Mouse (Mus musculus) common myeloid progenitor, adult 5-6 weeks (primary cell): Measurements from ENCODE around the gene Rnase1. TPM values are rescaled to one million over a fixed set of nuclear protein-coding genes. Genes with fewer than 3 reads are reported as not detected.

Experiments
- ATAC-seq: replicated peaks from 2 replicates; pipeline ENCODE4 v1.8.0; 2016; ENCODE audit warnings: low read depth, mild to moderate bottlenecking, moderate TSS enrichment, inconsistent platforms; ENCODE audit not compliant: poor library complexity, severe bottlenecking
- total RNA-seq: library from RNA; stranded (forward); fragments of 200-1000, 187-1606 nt; gene quantifications from 2 replicates; pipeline ENCODE4 v1.2.3, GENCODE M21; 2017

Gene Rnase1
- total RNA-seq, 1 experiment from 2014 or later: not detected

DNA sequence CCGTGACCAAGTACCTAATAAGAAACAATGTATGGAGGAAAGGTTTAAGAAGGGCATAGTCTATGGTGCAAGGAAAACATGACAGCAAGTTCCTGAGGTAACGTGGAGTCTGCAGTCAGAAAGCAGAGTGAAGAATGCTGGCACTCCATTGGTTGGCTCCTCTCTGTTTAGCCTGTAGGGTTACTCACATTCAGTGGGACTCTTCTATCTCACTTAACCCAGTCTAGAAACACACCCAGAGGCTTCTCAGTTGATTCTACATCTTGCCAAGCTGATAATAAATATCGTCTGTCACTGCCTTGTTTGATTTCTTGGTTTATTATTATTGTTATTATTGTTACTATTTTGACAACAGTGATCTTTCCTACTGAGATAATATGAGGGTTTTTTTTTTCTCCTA lies 4.0 kb downstream of the Rnase1 start:
- ATAC-seq: no peak; the same call in 1 of the 2 replicates

DNA sequence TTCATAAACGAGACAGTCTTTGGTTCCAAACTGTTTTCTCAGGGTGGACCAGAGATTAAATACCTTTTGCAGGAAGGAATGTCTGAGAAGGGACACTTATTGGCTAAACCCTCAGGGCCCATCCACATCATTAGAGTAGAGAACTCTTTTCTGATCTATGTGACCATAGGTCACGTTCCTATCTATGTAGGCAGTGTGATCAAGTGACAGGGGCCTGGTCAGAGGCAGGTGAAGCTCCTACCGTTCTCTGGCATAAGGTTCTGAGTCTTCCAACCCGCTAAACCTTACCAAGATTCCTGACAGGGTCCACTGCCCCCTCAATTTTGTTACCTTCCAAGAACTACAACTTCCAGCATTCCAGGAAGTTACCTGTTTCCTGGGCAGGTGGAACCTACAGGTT lies 4.5 kb downstream of the Rnase1 start:
- no peak for ATAC-seq

DNA sequence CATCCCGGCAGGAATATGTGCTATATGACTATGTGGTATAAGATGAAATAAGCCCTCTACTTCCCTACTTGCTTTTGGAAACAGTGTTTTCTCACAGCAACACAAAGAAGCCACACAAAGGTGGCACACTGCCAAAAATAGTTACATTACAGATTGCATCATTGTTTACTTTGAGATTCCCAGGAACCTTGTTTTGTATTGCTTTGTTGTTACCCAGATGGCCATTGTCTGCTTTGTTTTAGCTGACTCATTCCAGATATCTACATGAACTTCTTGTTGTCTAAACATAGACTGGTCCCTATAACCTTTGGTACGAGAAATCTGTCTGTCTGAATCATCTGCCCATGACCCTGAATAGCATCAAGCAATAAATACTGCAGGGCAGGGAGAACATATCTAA lies 6.2 kb downstream of the Rnase1 start:
- ATAC-seq: 0 out of 2 replicates have a peak, but pooled peaks have one; percentile 22

DNA sequence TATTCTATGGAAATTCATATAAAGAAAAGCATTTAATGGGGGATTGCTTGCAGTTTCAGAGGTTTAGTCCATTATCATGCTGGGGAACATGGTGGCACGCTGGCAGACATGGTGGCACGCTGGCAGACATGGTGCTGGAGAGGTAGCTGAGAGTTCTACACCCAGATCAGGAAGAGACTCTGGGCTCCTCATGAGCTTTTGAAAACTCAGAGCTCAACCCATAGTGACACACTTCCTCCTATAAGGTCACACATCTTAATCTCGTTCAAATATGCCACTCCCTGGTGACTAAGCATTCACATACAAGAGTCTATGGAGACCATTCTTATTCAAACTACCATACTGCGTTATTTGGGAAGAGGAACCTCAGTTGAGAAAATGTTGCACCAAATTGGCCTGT lies 14.2 kb downstream of the Rnase1 start:
- 0 out of 2 replicates have a peak, but pooled peaks have one; percentile 3 for ATAC-seq

DNA sequence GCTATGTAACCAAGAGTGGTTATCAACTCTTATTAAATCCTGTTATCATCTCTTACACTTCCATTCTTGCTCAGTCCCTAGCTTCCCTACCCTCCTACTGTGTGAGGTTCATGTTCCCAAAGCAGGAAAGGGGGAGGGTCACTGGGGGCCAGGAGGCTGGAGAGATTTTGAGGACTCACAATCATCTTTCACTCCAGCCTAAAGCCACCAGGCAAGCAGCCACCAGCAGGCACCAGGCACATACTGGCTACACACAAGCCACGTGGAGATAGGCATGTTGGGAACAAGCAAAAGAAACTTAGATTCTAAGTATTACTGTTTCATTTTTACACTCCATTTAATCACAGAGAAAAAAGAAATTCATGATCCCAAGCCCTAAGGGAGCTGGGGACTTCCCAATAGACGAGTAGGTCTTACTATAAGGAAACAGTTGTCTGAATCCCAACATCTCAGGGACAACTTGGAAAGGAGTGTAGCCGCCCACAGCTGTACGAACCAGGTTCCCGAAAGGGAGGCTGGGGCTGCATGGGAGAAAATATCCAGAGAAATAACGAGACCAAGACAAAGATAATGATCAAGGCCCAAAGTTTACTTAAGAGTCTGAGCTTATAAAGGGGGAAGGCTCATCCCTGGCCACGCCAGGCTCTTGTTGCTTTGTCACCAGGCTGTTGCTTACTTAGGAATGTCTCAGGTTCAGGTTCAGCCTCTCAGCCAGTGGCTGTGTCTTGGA lies 15.3 kb downstream of the Rnase1 start:
- no peak for ATAC-seq

DNA sequence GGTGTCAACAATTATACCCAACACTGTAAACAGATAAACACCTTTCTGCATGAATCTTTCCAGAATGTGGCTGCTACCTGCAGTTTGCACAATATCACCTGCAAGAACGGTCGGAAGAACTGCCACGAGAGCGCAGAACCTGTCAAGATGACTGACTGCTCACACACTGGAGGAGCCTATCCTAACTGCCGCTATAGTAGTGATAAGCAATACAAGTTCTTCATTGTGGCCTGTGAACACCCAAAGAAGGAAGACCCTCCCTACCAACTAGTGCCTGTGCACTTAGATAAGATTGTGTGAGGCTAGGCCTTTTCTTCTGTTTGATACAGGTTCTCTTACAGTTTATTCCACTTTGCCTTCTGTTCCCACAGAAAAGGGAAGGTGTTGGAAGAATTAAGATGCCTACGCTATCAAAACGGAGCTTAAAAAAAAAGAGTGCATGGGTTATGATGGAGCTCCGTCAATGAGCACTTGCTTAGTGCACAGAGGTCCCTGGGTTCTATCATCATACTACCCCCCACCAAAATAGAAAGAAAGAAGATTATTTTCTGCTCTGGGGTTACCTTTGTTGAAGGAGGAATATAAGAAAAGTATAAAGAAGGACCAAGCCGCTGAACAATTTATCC lies 16.2 kb downstream of the Rnase1 start:
- peak; percentile 85 for ATAC-seq

DNA sequence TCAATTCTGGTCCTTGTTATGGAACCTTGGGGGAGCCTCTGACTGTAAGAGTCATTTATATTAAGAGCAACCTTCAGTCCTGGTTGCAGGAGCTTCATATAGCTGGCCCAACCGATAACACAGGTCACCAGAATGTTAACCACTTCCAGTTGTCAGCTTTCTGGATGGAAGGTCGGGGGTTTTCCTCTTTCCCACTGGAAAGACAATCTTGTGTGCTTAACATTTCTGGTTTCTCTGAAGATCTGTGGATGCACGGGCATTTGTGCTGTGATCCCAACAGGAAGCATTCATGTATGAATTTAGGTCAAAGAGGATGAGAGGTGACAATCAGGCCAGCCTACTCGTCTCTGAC lies 17.0 kb downstream of the Rnase1 start:
- no peak for ATAC-seq

DNA sequence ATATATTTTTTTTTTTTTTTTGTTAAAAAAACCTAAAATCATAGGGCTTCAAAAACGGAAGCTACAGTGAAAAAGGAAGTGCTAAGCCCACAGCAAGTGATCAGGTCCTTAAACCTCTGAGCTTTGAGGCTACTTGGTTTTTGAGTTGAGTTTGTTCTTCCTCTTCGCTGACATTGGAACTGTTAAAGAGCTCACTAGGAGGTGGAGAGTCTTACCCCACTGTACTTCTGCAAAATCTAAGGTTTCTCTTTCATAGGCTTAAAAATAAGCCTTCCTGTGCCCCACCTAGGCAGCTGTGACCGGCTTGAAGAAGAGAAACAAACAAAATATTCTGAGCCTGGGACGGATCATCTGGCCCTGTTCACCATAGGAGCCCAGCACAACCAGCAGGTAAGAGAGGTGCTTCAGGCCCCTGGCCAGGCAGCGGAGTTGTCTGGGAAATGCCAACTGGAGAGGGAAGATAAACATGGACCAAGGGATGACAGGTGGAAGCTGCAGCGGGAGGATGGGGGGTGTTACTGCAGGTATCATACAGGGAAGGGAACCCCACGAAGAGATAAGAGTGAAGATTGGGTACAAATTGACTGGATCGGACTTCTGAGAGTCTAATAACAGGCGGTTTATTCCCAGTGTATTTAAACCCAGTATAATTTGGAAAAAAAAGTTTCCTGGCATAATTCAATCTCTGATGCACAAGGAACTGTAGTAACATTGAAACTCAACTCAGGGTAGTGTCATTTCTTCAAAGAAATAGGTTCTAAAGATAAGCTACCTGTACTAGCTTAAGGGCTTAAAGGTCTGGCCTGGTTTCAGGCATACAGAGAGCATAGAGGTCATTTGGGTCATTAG lies 17.6 kb downstream of the Rnase1 start:
- peak; percentile 61 for ATAC-seq

DNA sequence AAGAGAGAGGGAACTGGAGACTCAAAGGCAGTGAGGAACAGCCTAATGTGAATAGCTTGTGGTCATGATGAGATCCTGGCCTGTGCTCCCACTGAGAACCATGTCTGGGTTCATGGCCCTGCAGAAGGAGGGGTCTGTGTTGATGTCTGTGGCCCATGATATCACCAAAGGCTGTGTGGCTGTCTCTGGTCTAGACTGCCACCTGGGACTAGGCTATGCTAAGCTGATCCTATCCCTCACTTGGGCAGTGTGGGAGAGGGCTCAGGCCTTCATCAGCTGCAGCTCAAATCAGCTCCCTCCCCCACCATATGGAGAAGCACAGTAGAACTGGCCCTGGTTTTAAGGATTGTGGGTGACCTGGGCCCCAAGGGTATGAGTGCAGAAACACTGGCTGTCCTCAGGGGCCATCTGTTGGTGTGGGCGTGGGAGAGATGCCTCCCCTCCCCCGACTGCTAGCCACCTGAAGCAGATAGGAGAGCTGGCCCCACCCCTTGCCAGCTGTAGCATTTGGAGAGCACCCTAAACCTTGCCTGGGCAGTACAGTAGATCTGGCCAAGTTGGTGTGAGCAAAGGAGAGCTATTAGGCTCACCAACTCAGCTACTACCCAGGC lies 18.8 kb downstream of the Rnase1 start:
- ATAC-seq: peak; percentile 20; the same call in 1 of the 2 replicates

DNA sequence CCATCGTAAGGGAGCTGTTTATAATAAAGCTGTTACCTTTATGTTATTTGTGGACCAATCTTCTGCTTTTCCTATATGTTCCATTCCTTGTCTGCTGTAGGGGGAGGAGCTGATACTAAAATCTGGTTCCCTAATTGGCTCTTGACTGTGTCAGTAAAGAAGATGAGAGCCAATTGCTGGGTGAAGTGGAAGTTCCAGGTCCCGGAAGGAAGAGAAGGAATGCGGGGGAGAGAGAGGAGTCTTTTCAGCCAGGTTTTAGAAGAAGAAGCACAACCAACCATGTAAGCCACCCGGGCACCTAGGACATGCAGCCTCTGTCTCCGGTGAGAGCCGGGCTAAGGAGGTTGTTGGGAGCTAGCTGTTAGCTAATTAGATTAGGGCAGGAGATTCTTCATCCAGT lies 20.9 kb downstream of the Rnase1 start:
- no peak for ATAC-seq

DNA sequence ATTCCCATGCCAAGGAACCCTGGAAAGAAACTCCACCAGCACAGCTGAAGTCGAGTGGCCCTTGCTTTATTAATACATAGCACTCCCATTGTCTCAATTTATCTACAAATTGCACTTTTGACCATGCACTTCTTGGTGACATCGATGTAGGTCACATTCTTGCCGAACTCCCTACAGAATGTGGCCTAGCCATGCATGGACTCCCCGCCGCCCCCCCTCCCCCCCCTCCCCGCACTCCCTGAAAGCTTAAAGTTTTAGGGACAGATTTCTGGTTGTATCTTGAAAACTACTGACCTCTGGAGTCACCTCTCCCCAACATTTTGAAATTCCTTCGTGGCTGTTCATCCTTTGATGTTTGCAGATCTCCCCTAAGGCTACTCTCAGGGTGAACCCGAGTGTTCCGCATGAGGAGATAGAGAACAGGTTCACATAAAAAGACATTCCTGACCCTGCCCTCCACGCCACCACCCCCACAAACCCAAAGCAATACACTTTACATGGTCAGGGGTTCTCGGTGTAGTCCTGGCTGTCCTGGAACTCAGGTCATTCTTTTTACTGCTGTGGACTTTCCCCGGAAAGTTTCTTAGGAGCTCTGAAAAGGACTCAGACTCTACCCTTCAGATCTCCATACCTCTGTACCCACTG lies 32.5 kb downstream of the Rnase1 start, which contains the start of gene Eddm3b:
Eddm3b (plus strand) TSS at position 511 of the 645 bp plus-strand sequence.
- no peak for ATAC-seq

DNA sequence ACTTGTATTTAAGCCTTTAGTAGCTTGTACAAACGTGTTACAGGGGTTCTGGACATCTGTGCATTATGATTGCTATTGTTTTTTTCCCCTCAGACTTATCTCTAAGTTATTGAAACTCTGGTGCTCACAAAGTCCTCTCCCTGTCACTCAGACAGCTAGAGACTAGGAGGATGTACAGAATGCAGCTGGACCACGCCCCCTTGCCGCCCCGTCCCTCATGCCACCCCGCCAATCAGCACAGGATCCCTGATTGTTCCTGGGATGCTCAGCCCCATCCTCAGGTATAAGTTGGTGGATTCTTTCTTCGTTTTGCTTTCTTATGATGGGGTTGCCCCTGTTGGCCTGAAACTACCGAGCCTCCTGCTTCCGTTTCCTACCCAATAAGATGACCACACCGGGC lies 33.1 kb downstream of the Rnase1 start:
- ATAC-seq: no peak

DNA sequence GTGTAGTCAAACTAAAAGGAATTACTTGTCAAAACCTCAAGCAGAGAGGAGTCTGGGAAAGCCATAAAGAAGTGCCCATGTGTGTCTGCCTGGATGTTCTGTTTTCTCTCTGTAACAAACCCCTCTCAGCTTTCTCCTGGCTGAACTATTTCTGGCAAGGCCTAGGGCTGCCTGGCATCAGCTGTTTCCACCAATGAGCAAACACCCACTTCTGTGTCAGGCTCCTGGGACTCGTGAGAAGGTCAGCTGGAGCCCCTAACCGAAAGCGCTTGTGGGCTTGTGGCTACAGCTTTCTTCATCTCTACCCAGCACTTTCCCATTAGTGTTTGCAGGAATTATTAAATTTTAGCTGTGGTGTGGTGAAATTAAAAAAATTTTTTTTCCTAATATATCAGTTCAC lies 34.6 kb downstream of the Rnase1 start:
- ATAC-seq: no peak

DNA sequence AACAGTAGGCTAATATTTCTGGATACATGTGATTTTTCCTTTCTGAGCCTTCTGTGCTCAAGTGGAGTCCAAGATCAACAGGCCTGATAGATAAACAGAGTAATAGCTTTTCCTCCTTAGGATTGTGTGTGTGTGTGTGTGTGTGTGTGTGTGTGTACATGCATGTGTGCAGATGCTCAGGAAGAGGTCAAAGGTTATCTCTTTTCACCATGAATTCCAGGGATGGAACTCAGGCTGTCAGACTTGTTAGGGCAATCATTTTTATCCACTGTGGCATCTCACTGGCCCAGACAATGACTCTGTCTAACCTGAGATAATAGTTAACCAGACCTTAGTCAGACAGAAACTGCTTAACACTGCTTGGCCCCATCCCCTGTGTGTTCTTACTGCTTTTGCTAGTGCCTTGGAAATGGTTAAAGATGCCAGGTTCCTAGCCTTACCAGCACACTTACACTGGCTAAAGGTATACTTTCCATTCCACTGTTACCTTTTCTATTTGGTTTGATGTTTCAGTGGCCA lies 40.1 kb downstream of the Rnase1 start:
- ATAC-seq: no peak

DNA sequence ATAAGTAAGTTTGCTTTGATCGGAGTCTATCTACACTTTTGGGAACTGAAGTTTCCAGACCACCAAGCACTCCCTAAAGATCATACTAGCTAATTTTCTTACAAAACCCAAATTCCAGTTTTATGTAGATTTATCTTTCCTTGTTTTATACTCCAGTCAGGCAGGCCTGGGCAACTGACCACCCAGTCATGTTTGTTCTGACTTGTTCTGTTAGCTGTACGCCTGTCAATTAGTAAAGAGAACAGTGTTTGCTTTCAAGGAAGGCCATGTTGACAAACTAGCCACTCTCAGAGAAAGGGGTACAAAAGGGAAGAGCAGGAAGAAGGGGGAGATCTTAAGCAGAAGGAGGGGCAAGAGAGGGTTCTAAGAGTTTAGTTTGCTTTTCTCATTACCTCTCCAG lies 42.2 kb downstream of the Rnase1 start:
- ATAC-seq: no peak

DNA sequence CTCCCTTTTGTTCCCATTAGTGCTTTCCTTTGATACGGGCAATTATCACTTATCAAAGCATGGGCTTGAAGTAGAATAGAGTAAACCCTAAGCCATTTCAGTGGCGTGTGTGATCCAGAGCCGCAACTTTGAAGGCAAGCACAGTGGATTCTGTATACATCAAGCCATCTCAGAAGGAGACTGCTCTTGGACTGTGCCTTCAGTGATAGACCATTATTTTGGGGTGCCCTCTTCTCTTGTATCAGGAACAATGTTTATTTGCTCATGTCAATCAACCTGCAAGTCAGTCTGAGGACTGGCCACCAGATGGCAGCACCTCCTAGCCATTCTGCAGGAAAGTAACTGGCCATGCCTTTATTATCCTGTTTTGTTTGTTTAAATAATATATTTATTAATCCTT lies 43.4 kb downstream of the Rnase1 start:
- peak; percentile 86 for ATAC-seq

DNA sequence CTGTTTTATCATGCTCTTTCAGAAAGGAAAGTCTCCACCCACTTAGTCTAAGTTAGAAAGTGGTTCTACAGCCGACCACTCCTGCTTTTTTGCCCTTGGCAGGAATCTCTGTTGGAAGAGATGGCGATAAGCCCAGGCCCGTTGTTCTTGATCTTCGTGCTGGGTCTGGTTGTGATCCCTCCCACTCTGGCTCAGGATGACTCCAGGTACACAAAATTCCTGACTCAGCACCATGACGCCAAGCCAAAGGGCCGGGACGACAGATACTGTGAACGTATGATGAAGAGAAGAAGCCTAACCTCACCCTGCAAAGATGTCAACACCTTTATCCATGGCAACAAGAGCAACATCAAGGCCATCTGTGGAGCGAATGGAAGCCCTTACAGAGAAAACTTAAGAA lies 45.3 kb downstream of the Rnase1 start:
- no peak for ATAC-seq

DNA sequence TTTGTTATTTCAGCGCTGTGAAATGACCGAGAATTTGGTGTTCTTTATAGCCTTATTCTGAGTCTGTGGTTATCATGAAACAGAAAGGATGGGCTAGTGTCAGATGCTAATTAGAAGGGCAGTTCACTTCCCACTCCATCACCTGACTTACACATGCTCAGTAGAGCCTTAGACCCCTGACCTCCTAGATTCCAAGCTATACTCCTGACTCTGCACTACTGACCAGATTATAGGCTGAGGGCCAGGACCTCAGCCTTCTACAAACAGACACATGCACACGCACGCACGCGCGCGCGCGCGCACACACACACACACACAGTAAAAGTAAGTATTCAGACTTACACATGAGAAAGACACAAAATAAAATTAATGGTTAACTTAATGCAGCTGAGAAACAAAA lies 47.7 kb downstream of the Rnase1 start:
- no peak for ATAC-seq

DNA sequence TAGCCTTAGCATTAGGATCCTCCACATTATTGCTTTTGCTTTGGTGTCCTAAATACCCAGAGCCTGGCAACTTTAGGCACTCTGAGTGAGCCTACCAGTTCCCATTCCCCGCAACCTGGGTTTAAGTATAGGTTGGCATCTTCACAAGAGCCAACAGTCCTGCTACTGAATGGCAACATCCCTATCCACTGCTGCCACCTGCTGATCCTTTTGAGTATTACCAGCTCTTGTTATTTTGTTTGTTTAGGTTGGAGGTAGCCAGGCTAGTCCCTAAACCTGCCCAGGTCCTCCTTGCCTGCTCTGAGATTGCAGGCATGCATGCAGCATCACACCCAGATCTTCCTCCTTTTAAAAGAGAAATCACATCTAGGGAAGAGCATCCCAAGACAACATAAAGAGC lies 48.3 kb downstream of the Rnase1 start:
- peak; percentile 64 for ATAC-seq
